Mouse (Mus musculus): ENCODE data around the gene Slc12a5.

DNA sequence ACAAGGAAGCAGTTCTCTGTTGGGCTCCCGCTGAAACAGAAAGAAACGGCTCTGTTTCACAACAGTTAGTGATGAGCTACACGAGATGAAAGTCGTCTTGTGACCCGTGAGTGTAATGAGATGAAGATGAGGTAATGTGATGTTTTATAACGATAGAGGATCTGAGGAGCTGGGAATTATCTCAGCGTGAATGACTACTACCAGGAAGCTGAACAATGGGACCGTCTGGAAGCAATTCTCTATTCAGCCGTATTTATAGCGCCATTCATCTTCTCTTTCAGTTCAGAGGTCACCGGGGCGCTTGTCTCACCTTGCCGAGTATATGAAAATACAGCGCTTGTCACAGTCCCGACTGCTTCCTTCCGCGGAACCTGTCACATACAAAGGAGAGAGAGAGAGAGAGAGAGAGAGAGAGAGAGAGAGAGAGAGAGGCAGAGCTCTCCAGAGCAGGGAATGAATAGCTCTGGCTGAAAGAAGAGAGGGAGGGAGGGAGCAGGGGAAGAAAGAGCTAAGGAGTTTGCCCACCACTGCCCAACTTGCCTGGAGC is 82.6 kb downstream of the Slc12a5 start:
- no peak for TF ChIP-seq CTCF (IDR thresholded peaks at IDR 0.05; ENCODE audit: low read depth)
- no peak for TF ChIP-seq EP300 (IDR thresholded peaks at IDR 0.05; ENCODE audit: low read depth)
